Mouse (Mus musculus): ENCODE measurements at regions not wholly inside any gene's neighbourhood (a gene's known extent, or its start where the extent isn't known, plus 50 kb on each side); places are given as distances from the start of the nearest gene placed in this dataset.

- no peak for TF ChIP-seq CTCF (conservative IDR thresholded peaks at IDR 0.05; ENCODE audit: insufficient read depth, insufficient read length, low read depth, low read length)
- no peak for TF ChIP-seq POLR2A (IDR thresholded peaks at IDR 0.05; ENCODE audit: low read depth, low read length)
These were observed 64.5 kb upstream of the Adgre5 start for GRCm38 (mm10) chr8:83805612-83806011.
